Mouse (Mus musculus) heart, adult 2 months (tissue): Measurements from ENCODE around the gene Chsy1. TPM values are rescaled to one million over a fixed set of nuclear protein-coding genes. Genes with fewer than 3 reads are reported as not detected.

Source experiments
- DNase-seq, 2 experiments: peaks; one replicate each; pipeline ENCODE4 v3.0.0; 2021
- H3K27ac ChIP-seq: fragments of 200-600 bp; 2 replicates; pipeline ENCODE4 v1.8.1; 2022
- H3K27me3 ChIP-seq: fragments of 200-500 bp; 2 replicates; pipeline ENCODE4 v1.6.1; 2012; ENCODE audit warnings: mild to moderate bottlenecking, low read length, inconsistent platforms, mixed read lengths; ENCODE audit not compliant: control insufficient read depth, insufficient read depth
- H3K36me3 ChIP-seq: fragments of 200-500 bp; 2 replicates; pipeline ENCODE4 v1.6.1; 2012; ENCODE audit warnings: low read length, inconsistent platforms; ENCODE audit not compliant: control insufficient read depth, insufficient read depth
- H3K4me1 ChIP-seq: fragments of 200-500 bp; 2 replicates; pipeline ENCODE4 v1.6.1; 2011; ENCODE audit warnings: low read length; ENCODE audit not compliant: control insufficient read depth, insufficient read depth
- H3K4me3 ChIP-seq: fragments of 200-600 bp; 2 replicates; pipeline ENCODE4 v1.8.1; 2022
- H3K79me2 ChIP-seq: fragments of 200-500 bp; replicated peaks from 2 replicates; pipeline ENCODE4 v1.6.1; 2012; ENCODE audit warnings: mild to moderate bottlenecking, inconsistent platforms, low read length, moderate library complexity, mixed read lengths; ENCODE audit not compliant: control insufficient read depth, insufficient read depth
- H3K9ac ChIP-seq: fragments of 200-500 bp; 2 replicates; pipeline ENCODE4 v1.6.1; 2012; ENCODE audit warnings: low read depth, mild to moderate bottlenecking, control low read depth, inconsistent platforms, low read length, mixed read lengths
- CTCF ChIP-seq: fragments of 200-600 bp; IDR thresholded peaks from 2 replicates; pipeline ENCODE4 v1.8.1; 2022; ENCODE audit warnings: antibody characterized with exemption, mild to moderate bottlenecking, moderate library complexity
- EP300 ChIP-seq: fragments of 200-500 bp; IDR thresholded peaks from 2 replicates; pipeline ENCODE4 v1.6.1; 2011; ENCODE audit warnings: low read depth, low read length, control low read depth; ENCODE audit not compliant: insufficient read depth
- POLR2A ChIP-seq: fragments of 200-500 bp; IDR thresholded peaks from 2 replicates; pipeline ENCODE4 v1.6.1; 2011; ENCODE audit warnings: mild to moderate bottlenecking, low read depth, low read length, control low read depth; ENCODE audit not compliant: insufficient read depth
- WGBS: fragments of 180-500 bp; shearing (Covaris S2); methylation state at CpG from one replicate; pipeline ENCODE4 v1.1.7; 2018; 5-methylcytosine and 5-hydroxymethylcytosine counted together
- intact Hi-C: fragments of 180-260 bp; cut with DNase I; formaldehyde crosslinking; loops from one replicate; pipeline ENCODE4 v1.15.1; 2025
- polyA plus RNA-seq: library from polyadenylated mRNA; depleted of rRNA; stranded (reverse); fragments of >200 nt; gene quantifications from 2 replicates; pipeline ENCODE4 v1.2.3, GENCODE M21; 2012
- total RNA-seq, 2 experiments: library from RNA; stranded (reverse); gene quantifications; 2 replicates each; pipeline ENCODE4 v1.2.3; 2021

Chsy1 gene
- total and polyA plus RNA-seq, 3 experiments: 4.8 to 13.4 (median 12.3) TPM

- Histone ChIP-seq H3K27me3 (no peaks in the 10 kb centered on the region), H3K9ac (no peak overlapping the region), H3K4me3 (no peak overlapping the region), H3K79me2 (no peaks in the 10 kb centered on the region), H3K27ac (no peak overlapping the region), H3K36me3 (no peaks in the 10 kb centered on the region), H3K4me1 (no peaks in the 10 kb centered on the region)
- TF ChIP-seq EP300 (no peak), CTCF (no peak), POLR2A (no peak)
- no peak for DNase-seq
- intact Hi-C loops: no loop called here
- WGBS: 83% methylated on average over 7 of the region's 7 CpGs
Observed at GRCm38 (mm10) chr7:66091553-66091952, 17.8 kb upstream of the Chsy1 start.

GRCm38 (mm10) chr7:66092656-66093055, 16.7 kb upstream of the Chsy1 start:
- intact Hi-C loops: no loop called here
- no peaks in the 10 kb centered on the region for H3K36me3 ChIP-seq
- TF ChIP-seq CTCF (no peak), POLR2A (no peak), EP300 (no peak)
- WGBS: 94% methylated on average over 8 of the region's 8 CpGs
- H3K4me1 ChIP-seq: no peaks in the 10 kb centered on the region
- H3K27me3 ChIP-seq: no peaks in the 10 kb centered on the region
- H3K4me3 ChIP-seq: no peak overlapping the region
- H3K9ac ChIP-seq: no peak overlapping the region
- H3K79me2 ChIP-seq: no peaks in the 10 kb centered on the region
- DNase-seq: no peak
- no peak overlapping the region for H3K27ac ChIP-seq

GRCm38 (mm10) chr7:66094141-66094540, 15.2 kb upstream of the Chsy1 start:
- H3K27me3 ChIP-seq: no peaks in the 10 kb centered on the region
- no peak overlapping the region for H3K4me3 ChIP-seq
- intact Hi-C loops: no loop called here
- H3K9ac ChIP-seq: no peak overlapping the region
- no peaks in the 10 kb centered on the region for H3K79me2 ChIP-seq
- 52% methylated on average over 5 of the region's 5 CpGs for WGBS
- H3K4me1 ChIP-seq: no peaks in the 10 kb centered on the region
- H3K36me3 ChIP-seq: no peaks in the 10 kb centered on the region
- DNase-seq: peak in 1 of 2 experiments; percentile 29
- no peak overlapping the region for H3K27ac ChIP-seq
- no peak for TF ChIP-seq CTCF

- no peak overlapping the region for H3K27ac ChIP-seq
- no peak overlapping the region for H3K9ac ChIP-seq
- intact Hi-C loops: no loop called here
- no peaks in the 10 kb centered on the region for H3K4me1 ChIP-seq
- H3K79me2 ChIP-seq: no peaks in the 10 kb centered on the region
- no peak overlapping the region for H3K4me3 ChIP-seq
- H3K36me3 ChIP-seq: no peaks in the 10 kb centered on the region
- no peak for DNase-seq
- no peaks in the 10 kb centered on the region for H3K27me3 ChIP-seq
- TF ChIP-seq CTCF (no peak), POLR2A (no peak)
- WGBS: 88% methylated on average over 7 of the region's 7 CpGs
Observed at GRCm38 (mm10) chr7:66098803-66099202, 10.5 kb upstream of the Chsy1 start.

DNA sequence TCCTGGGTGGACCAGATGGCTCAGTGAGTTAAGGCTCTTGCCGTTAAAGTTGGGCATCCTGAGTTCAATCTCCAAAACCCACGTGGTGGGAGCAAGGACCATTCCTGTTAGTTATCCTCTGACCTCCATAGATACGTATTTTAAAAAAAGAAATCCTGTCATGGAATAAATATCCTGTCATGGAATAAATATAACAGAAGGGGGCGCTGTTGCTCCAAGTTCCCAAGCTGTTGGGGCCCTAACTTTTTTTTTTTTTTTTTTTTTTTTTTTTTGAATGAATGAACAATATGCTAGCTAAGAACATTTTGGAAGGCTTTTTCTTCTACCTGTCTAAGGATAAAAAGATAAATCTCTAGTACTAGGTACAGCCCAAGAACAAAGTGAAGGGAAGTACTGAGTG, 7.4 kb upstream of the Chsy1 start:
- no peaks in the 10 kb centered on the region for H3K36me3 ChIP-seq
- WGBS: 1% methylated on average over 4 of the region's 4 CpGs
- no peak overlapping the region for H3K27ac ChIP-seq
- no peaks in the 10 kb centered on the region for H3K79me2 ChIP-seq
- H3K27me3 ChIP-seq: no peaks in the 10 kb centered on the region
- H3K4me1 ChIP-seq: no peaks in the 10 kb centered on the region
- peak; percentile 81 for TF ChIP-seq CTCF
- TF ChIP-seq POLR2A: no peak
- no peak for TF ChIP-seq EP300
- H3K4me3 ChIP-seq: no peak overlapping the region
- DNase-seq: no peak
- H3K9ac ChIP-seq: no peak overlapping the region
- intact Hi-C loops: loop anchor here (1.0 to 2.0 kb wide), 4 partner anchors 148 to 559 kb away; partner anchors contain the start of gene Lrrk1

- Histone ChIP-seq H3K79me2 (no peaks in the 10 kb centered on the region), H3K4me3 (no peak overlapping the region), H3K27ac (no peak overlapping the region), H3K27me3 (no peaks in the 10 kb centered on the region), H3K36me3 (no peaks in the 10 kb centered on the region), H3K9ac (no peak overlapping the region), H3K4me1 (no peaks in the 10 kb centered on the region)
- TF ChIP-seq EP300 (no peak), CTCF (no peak), POLR2A (no peak)
- intact Hi-C loops: no loop called here
- DNase-seq: no peak
- 90% methylated on average over 5 of the region's 5 CpGs for WGBS
Observed at GRCm38 (mm10) chr7:66104531-66104930, 4.8 kb upstream of the Chsy1 start.
